Mouse (Mus musculus) heart, adult 11 months (tissue): ENCODE results near the gene Jund.

Experiments
- DNase-seq: peaks from one replicate; pipeline ENCODE4 v3.0.0; 2022

The Jund gene

GRCm38 (mm10) chr8:70729808-70730475 is 31.2 kb downstream of the Jund start:
- DNase-seq = peak; percentile 88

GRCm38 (mm10) chr8:70730956-70731355 is 32.2 kb downstream of the Jund start:
- DNase-seq = peak; percentile 89

GRCm38 (mm10) chr8:70737705-70738104 is 39.0 kb downstream of the Jund start:
- DNase-seq = no peak

- DNase-seq = no peak
Observed at GRCm38 (mm10) chr8:70738211-70738610, 39.5 kb downstream of the Jund start.

- DNase-seq = peak; percentile 96
Observed at GRCm38 (mm10) chr8:70741661-70742060, 42.9 kb downstream of the Jund start.

GRCm38 (mm10) chr8:70742176-70742575 is 43.4 kb downstream of the Jund start:
- DNase-seq = peak; percentile 95

- DNase-seq = peak; percentile 98
Observed at GRCm38 (mm10) chr8:70742981-70743655, 44.4 kb downstream of the Jund start.

- DNase-seq = peak; percentile 99
Observed at GRCm38 (mm10) chr8:70743656-70744590, 45.2 kb downstream of the Jund start.

- DNase-seq = peak; percentile 95
Observed at GRCm38 (mm10) chr8:70744806-70745205, 46.1 kb downstream of the Jund start.

- DNase-seq = peak; percentile 91
Observed at GRCm38 (mm10) chr8:70745691-70746220, 47.0 kb downstream of the Jund start.

- DNase-seq = peak; percentile 92
Observed at GRCm38 (mm10) chr8:70746676-70747075, 47.9 kb downstream of the Jund start.

GRCm38 (mm10) chr8:70747211-70747890 is 48.6 kb downstream of the Jund start:
- DNase-seq = peak; percentile 93

- peak; percentile 94 for DNase-seq
Observed at GRCm38 (mm10) chr8:70748246-70749096, 49.7 kb downstream of the Jund start.

- peak; percentile 93 for DNase-seq
Observed at GRCm38 (mm10) chr8:70749097-70749674, 50.4 kb downstream of the Jund start.
